Mouse (Mus musculus): ENCODE data around the gene Stum. TPM values are rescaled to one million over a fixed set of nuclear protein-coding genes. Genes with fewer than 3 reads are reported as not detected.
A peak's percentile ranks its signal among the peaks of the same experiment; 100 is the strongest.

Gene Stum
- total RNA-seq, 2 experiments from 2014 or later: 166 to 167 TPM

DNA sequence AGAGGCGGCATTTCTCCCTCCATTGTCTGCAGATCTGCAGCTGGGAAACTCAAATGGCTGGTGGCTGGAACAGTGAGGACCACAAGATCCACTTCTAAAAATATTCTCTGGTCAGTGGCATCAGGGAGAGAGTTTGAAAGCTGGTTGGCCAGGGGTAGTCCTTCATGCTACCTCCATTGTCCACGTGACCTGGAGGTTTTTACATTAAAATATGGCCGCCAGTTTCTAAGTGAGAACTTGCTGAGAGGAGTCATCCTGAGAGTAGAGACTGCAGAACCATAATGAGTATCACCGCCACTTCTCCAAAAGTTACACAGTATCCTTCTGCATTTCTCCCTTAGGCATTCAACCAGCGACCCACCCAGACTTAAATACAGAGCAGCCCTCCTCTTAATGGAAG is 2.0 kb upstream of the Stum start:
- intact Hi-C loops (cut with DNase I): loop anchor here (2.0 kb wide), 1 partner anchor 21 kb away; no protein-coding TSS in a partner anchor
- Histone ChIP-seq H3K27ac (no peak overlapping the region), H3K4me3 (no peak overlapping the region)
- DNase-seq (ENCODE audit: extremely low spot score in 1 of 2, low spot score in 2 of 2): no peak
- TF ChIP-seq CTCF (IDR thresholded peaks at IDR 0.05): no peak

DNA sequence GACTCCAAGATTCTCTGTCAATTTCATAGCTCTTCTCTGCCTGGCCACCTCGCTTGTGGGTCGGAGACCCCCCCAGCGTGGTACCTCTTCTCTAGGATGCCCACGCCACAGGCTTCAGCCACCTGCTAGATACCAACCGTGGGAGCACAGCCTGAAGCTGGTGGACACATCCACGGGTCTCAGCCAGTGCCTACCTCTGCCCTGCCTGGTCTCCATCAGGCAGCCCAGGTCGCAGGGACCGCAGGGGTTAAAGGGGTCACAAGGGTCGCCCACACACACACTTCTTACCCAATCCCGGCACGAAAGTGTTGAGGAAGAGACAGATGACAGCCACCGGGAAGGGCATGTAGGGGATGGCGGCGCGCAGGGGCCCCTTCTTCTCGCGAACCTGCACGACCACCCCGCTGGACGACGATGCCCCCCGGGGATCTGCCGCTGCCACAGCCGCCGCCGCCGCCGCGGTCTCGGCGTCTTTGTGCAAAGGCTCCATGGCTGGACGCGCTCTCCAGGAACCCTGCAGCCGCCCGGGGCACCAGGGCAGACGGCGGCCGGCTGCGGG is 385 bp downstream of the Stum start:
- Histone ChIP-seq H3K4me3 (peak overlapping the region; percentile 58), H3K27ac (peak overlapping the region; percentile 89)
- TF ChIP-seq CTCF (IDR thresholded peaks at IDR 0.05): no peak
- DNase-seq (ENCODE audit: extremely low spot score in 1 of 2, low spot score in 2 of 2): no peak
- intact Hi-C loops (cut with DNase I): loop anchor here (2.0 to 5.0 kb wide), 3 partner anchors 39 to 86 kb away; partner anchors contain the start of gene Parp1

DNA sequence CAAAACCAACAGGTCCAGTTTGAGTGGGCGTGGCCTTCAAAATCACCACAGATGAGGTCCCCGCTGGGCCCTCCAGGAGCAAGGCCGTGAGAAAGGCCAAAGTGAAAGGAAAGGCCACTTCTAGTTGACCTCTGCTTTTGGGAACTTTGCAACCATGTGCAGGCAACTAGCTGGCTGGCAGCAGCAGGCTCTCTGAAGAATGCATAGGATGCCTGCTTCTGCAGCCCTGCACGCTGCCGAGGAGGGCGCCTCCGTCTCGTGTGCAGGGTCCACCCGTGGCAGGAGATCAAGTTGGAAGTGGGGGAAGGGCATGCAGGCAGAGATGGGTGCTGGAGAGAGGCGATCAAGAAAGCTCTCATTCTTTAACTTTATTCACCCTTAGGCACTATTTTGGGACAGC is 1.3 kb downstream of the Stum start:
- H3K27ac ChIP-seq: peak overlapping the region; percentile 89
- intact Hi-C loops (cut with DNase I): loop anchor here (2.0 to 5.0 kb wide), 3 partner anchors 40 to 87 kb away; partner anchors contain the start of gene Parp1
- no peak; the same call in 1 of the 2 replicates for TF ChIP-seq CTCF (IDR thresholded peaks at IDR 0.05)
- peak overlapping the region; percentile 58 for H3K4me3 ChIP-seq
- DNase-seq (ENCODE audit: extremely low spot score in 1 of 2, low spot score in 2 of 2): no peak

DNA sequence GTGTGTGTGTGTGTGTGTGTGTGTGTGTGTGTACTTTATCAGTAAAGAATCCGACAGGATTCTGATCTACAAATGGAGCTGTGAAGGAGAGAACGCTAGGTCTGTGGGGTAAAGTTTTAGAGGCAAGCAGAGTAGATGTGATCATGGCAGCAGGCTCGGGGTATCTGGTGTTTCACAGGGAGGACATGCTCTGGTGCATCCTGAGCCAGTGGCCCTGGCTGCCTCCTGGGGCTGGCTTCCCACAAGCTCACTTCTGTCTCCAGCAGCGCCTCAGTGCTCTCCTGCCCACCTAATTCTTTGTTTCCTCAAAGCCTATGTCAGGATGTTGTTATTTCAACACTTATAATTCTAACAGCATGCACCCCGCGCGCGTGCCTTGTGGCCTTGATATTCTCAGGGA is 2.0 kb downstream of the Stum start:
- no peak for TF ChIP-seq CTCF (IDR thresholded peaks at IDR 0.05)
- Histone ChIP-seq H3K4me3 (peak overlapping the region; percentile 58), H3K27ac (0 out of 2 replicates have a peak overlapping the region, but pooled peaks have one; percentile 89)
- no peak for DNase-seq (ENCODE audit: extremely low spot score in 1 of 2, low spot score in 2 of 2)
- intact Hi-C loops (cut with DNase I): loop anchor here (5.0 kb wide), 2 partner anchors 41 to 66 kb away; no protein-coding TSS in a partner anchor

DNA sequence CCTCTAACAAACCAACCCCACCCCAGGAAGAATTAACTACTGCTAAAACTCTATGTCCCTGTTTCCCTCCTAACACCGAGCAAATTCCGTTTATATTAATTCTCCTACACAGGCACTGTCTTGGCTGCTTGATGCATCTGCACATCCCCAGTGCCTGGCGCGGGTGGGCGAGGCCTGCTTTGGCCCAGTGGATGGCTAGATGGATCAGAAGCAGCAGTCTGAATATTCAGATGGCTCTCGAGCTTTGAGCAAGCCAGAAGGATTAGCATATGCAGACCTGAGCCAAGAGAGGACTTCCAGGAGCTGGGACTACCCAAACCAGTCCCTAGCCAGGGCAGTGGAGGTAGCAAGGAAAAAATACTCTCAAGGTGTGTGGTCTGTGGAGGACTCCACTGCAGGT is 3.0 kb downstream of the Stum start:
- intact Hi-C loops (cut with DNase I): loop anchor here (1.0 to 5.0 kb wide), 3 partner anchors 15 to 67 kb away; no protein-coding TSS in a partner anchor
- DNase-seq (ENCODE audit: extremely low spot score in 1 of 2, low spot score in 2 of 2): peak in 1 of 2 experiments; percentile 40
- Histone ChIP-seq H3K4me3 (peak overlapping the region; percentile 14; the same call in 1 of the 2 replicates), H3K27ac (peak overlapping the region; percentile 5; the same call in 1 of the 2 replicates)
- TF ChIP-seq CTCF (IDR thresholded peaks at IDR 0.05): no peak

DNA sequence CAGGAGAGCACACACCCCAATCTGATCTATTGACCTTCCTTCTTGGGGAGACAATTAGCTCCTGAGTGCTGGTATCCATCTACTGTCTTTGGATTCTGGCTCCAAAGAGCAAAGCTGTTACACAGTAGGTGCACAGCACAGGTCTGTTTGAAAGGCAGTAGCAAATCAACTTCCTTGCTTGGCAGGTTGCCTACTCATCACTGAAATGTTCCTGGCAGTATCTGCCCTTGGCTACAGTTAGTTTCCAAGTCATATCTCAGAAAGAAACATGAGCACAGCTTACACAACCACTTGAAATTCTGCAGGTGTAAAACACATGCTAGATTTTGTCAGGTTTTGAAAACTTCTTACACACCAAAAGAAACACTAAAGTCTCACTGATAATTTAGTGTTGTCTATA is 9.7 kb downstream of the Stum start:
- no peak overlapping the region for H3K4me3 ChIP-seq
- TF ChIP-seq CTCF (IDR thresholded peaks at IDR 0.05): no peak
- H3K27ac ChIP-seq: no peak overlapping the region
- intact Hi-C loops (cut with DNase I): no loop called here
- DNase-seq (ENCODE audit: extremely low spot score in 1 of 2, low spot score in 2 of 2): no peak

DNA sequence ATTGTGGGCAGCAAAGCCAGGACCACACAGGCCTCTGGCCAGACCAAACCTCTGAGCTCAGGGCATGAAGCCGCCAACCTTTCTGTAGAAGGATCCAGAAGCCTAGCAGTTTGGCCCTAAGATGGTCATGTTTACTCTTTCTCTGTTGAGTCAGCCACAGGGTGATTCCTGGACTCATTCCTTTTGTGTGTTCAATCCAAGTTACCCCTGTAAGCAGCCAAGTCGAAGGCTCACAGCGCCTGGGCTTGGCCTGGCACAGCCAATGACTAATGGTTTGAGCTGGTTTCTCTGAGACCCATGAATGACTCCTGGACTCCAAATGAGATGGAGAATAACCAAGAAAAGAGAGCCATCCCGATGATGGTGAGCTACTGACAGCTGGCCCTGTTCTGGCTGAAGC is 15.3 kb downstream of the Stum start:
- Histone ChIP-seq H3K4me3 (no peak overlapping the region), H3K27ac (no peak overlapping the region)
- intact Hi-C loops (cut with DNase I): no loop called here
- no peak for DNase-seq (ENCODE audit: extremely low spot score in 1 of 2, low spot score in 2 of 2)
- no peak for TF ChIP-seq CTCF (IDR thresholded peaks at IDR 0.05)

DNA sequence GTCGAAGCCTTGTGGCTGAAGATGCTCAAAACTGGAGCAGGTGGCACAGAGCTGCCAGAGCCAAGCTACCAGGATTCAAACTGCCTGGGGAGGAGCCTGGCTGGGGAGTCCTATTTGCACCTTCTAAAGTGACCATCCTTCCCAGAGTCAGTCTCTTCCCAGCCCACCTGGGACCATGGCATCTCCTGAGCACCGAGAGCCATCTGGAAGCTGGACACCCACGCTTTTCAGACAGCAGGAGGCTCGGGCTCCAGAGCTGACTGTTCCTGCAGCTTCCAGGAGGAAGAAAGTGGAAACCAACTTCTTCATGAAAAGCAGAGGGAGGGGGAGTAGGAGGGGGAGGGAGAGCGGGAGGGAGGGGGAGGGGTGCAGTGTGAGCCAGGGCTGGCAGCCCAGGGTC is 17.7 kb downstream of the Stum start:
- Histone ChIP-seq H3K27ac (peak overlapping the region; percentile 83), H3K4me3 (0 out of 2 replicates have a peak overlapping the region, but pooled peaks have one; percentile 16)
- DNase-seq (ENCODE audit: extremely low spot score in 1 of 2, low spot score in 2 of 2): peak; percentile 48 to 62
- no peak for TF ChIP-seq CTCF (IDR thresholded peaks at IDR 0.05)
- intact Hi-C loops (cut with DNase I): loop anchor here (1.0 to 2.0 kb wide), 2 partner anchors 15 to 43 kb away; no protein-coding TSS in a partner anchor

DNA sequence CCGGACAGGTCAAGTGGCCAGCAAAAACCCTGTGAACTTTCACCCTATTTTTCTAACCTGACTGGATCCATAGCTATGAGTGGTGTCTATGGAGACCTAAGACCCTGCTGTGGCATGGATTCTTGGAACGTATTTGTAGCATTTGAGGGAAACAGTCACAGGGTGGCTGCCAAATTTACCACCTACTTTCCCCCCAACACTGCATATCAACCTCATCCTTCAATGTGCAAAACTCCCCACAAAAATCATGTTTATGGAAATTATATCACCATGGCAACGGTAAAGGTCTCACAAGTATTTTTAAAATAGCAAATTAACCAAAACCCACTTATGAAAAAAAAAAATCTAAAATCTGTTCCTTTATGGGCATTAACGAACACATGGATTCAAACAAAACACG is 18.9 kb downstream of the Stum start:
- intact Hi-C loops (cut with DNase I): loop anchor here (1.0 to 2.0 kb wide), 2 partner anchors 20 to 44 kb away; no protein-coding TSS in a partner anchor
- TF ChIP-seq CTCF (IDR thresholded peaks at IDR 0.05): no peak
- peak overlapping the region; percentile 83 for H3K27ac ChIP-seq
- no peak for DNase-seq (ENCODE audit: extremely low spot score in 1 of 2, low spot score in 2 of 2)
- H3K4me3 ChIP-seq: no peak overlapping the region

DNA sequence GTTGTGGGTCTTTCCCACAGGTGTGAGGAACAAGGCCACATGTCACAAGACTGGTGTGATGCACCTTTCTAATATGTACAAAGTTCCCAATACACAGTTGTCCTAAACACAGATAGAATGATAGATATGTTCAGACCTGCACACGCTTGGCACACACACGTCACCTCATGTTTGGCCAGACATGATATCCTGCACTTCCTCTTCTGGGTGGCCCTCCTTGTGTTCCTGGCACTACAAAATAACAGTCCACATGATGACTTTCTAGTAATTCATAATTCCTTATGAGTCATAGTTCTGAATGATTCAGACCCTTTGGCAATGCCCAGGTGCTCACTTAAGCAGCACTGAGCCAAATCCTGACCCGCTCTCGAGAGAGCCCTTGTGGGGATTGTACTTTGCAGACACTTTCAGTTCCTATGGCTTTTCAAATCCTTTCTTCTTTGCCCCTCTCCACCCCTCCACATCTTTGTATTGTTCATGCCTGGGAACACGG is 20.3 kb downstream of the Stum start:
- H3K27ac ChIP-seq: peak overlapping the region; percentile 47; the same call in 1 of the 2 replicates
- no peak for TF ChIP-seq CTCF (IDR thresholded peaks at IDR 0.05)
- H3K4me3 ChIP-seq: no peak overlapping the region
- intact Hi-C loops (cut with DNase I): loop anchor here (1.0 kb wide), 1 partner anchor 102 kb away; no protein-coding TSS in a partner anchor
- no peak for DNase-seq (ENCODE audit: extremely low spot score in 1 of 2, low spot score in 2 of 2)

DNA sequence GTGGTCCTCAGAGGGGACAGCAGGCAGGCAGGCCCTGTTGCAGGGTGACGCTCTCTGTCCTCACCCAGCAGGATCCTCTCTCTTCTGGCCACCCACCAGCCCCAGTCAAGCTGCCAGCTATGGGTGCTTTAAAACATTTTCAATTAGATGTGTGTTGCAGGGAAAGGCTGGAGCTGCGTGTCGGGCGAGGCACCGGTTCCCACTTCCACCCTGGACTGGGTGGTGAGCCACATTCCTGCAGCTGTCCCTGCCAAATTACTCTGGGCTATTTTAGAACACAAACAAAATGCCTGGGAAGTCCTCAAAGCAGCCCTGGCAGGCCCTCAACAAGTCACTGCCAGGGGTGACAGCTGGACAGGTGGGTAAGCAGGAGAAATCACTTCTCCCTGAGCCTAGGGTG is 20.9 kb downstream of the Stum start:
- DNase-seq (ENCODE audit: extremely low spot score in 1 of 2, low spot score in 2 of 2): peak in 1 of 2 experiments; percentile 46
- TF ChIP-seq CTCF (IDR thresholded peaks at IDR 0.05): no peak
- intact Hi-C loops (cut with DNase I): loop anchor here (1.0 kb wide), 1 partner anchor 103 kb away; no protein-coding TSS in a partner anchor
- H3K4me3 ChIP-seq: no peak overlapping the region
- H3K27ac ChIP-seq: peak overlapping the region; percentile 47

DNA sequence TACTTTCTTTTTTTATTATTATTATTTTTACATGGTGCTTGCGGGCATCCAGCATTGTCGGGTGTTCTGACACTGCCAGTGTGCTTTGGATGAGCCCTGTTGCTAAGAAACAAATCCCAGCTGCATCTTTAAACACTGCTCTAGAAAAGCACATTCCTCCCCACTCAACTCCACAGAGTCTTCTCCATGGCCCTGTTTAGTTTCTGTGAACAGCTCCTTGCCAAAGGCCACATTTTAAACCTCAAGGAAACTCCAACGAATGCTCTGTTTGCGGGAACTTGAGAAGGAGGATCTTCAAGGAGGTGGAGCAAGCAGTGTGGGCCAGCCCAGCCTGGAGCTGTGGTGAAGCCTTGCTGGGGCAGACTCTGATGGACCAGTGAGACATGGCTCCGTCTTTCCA is 22.6 kb downstream of the Stum start:
- intact Hi-C loops (cut with DNase I): no loop called here
- H3K4me3 ChIP-seq: no peak overlapping the region
- DNase-seq (ENCODE audit: extremely low spot score in 1 of 2, low spot score in 2 of 2): no peak
- no peak overlapping the region for H3K27ac ChIP-seq
- no peak for TF ChIP-seq CTCF (IDR thresholded peaks at IDR 0.05)
